Comparison of ENCODE assay signal across 9 mouse cellular contexts in genomic region chrX:48234417-48234816, GRCm38 (mm10). TPM values are rescaled to one million over a fixed set of nuclear protein-coding genes. Genes with fewer than 3 reads are reported as not detected.
DNase-seq lines count a peak whose midpoint lies in the region; ATAC-seq and TF ChIP-seq lines count a peak whose summit lies in the region.
"Had no signal": no experiment of that assay in that cellular context is flagged by ENCODE, and none has a peak within 500 bp of the region (broad histone marks: within the 10 kb centered on the region; RNA-seq: fewer than 3 reads in every experiment).

No protein-coding gene starts in this region.

- 33% methylated on average over 7 of the region's 7 CpGs for WGBS in heart, adult 2 months
- 55% methylated on average over 7 of the region's 7 CpGs for WGBS in heart, embryonic 11.5 days (ENCODE audit: insufficient replicate concordance)
- WGBS in lung, embryonic 16.5 days, result 36% methylated on average over 7 of the region's 7 CpGs
- 32% methylated on average over 7 of the region's 7 CpGs for WGBS in stomach, postnatal 0 days

- H3K4me2 ChIP-seq in heart, embryonic 11.5 days, result no peak overlapping the region
- H3K4me2 ChIP-seq in lung, embryonic 16.5 days (ENCODE audit: low read depth, low read length), result no peak overlapping the region
- no peak overlapping the region for H3K4me2 ChIP-seq in stomach, postnatal 0 days (replicated peaks; ENCODE audit: low read depth)
- H3K4me2 ChIP-seq: midbrain, embryonic 12.5 days had no signal

- intact Hi-C loops in heart, adult 2 months (cut with DNase I), result no loop called here

- ATAC-seq in heart, embryonic 11.5 days (replicated peaks; ENCODE audit: insufficient number of reproducible peaks, low FRiP score, low TSS enrichment), result no peak
- ATAC-seq in common myeloid progenitor, adult 5-6 weeks (replicated peaks; ENCODE audit: low read depth, poor library complexity, severe bottlenecking), result peak; percentile 100
- peak; percentile 54; the same call in 1 of the 2 replicates for ATAC-seq in lung, embryonic 16.5 days (ENCODE audit: low read depth)
- ATAC-seq in stomach, postnatal 0 days (ENCODE audit: low FRiP score, low TSS enrichment), result peak; percentile 84

- H3K79me2 ChIP-seq in heart, adult 2 months (replicated peaks; ENCODE audit: control insufficient read depth, insufficient read depth, low read length), result no peaks in the 10 kb centered on the region

- no peak for TF ChIP-seq CTCF in heart, adult 2 months (IDR thresholded peaks at IDR 0.05)
- TF ChIP-seq CTCF in stomach, postnatal 0 days (IDR thresholded peaks at IDR 0.05; ENCODE audit: low read depth), result no peak

- H3K27ac ChIP-seq in heart, adult 2 months, result 0 out of 2 replicates have a peak overlapping the region, but pooled peaks have one; percentile 16
- H3K27ac ChIP-seq in heart, embryonic 11.5 days (ENCODE audit: low read depth, low read length), result no peak overlapping the region
- H3K27ac ChIP-seq in lung, embryonic 16.5 days (ENCODE audit: low read length), result no peak overlapping the region
- H3K27ac ChIP-seq in stomach, postnatal 0 days (replicated peaks), result no peak overlapping the region
- H3K27ac ChIP-seq: midbrain, embryonic 12.5 days had no signal

- no peak for TF ChIP-seq EP300 in heart, adult 2 months (IDR thresholded peaks at IDR 0.05; ENCODE audit: insufficient read depth, low read depth, low read length)
- no peak for TF ChIP-seq EP300 in stomach, postnatal 0 days (optimal IDR thresholded peaks at IDR 0.05)

- peak; percentile 26 to 34 for DNase-seq in heart, adult 2 months
- DNase-seq in stomach, postnatal 0 days (ENCODE audit: low spot score), result peak; percentile 52
- DNase-seq in layer of hippocampus, adult 9-10 months (ENCODE audit: low spot score), result no peak
- DNase-seq in frontal cortex, postnatal 25 days (ENCODE audit: low spot score in 2 of 2), result no peak
- no peak for DNase-seq in cerebellum, adult 9-10 months

- no peaks in the 10 kb centered on the region for H3K36me3 ChIP-seq in heart, adult 2 months (ENCODE audit: control insufficient read depth, insufficient read depth, low read length)
- no peaks in the 10 kb centered on the region for H3K36me3 ChIP-seq in heart, embryonic 11.5 days (ENCODE audit: control insufficient read depth, insufficient read depth, low read length)
- no peaks in the 10 kb centered on the region for H3K36me3 ChIP-seq in lung, embryonic 16.5 days (ENCODE audit: control insufficient read depth, insufficient read depth, low read length)
- H3K36me3 ChIP-seq in stomach, postnatal 0 days (ENCODE audit: control insufficient read depth, insufficient read depth, low read length), result no peaks in the 10 kb centered on the region
- H3K36me3 ChIP-seq: midbrain, embryonic 12.5 days had no signal

- no peaks in the 10 kb centered on the region for H3K4me1 ChIP-seq in heart, adult 2 months (ENCODE audit: control insufficient read depth, insufficient read depth, low read length)
- no peaks in the 10 kb centered on the region for H3K4me1 ChIP-seq in heart, embryonic 11.5 days (ENCODE audit: control insufficient read depth, insufficient read depth, low read length)
- no peaks in the 10 kb centered on the region for H3K4me1 ChIP-seq in lung, embryonic 16.5 days (replicated peaks; ENCODE audit: control insufficient read depth, insufficient read depth, low read length)
- no peaks in the 10 kb centered on the region for H3K4me1 ChIP-seq in stomach, postnatal 0 days (replicated peaks; ENCODE audit: control insufficient read depth, insufficient read depth)
- H3K4me1 ChIP-seq: midbrain, embryonic 12.5 days had no signal

- no peak overlapping the region for H3K9ac ChIP-seq in heart, adult 2 months (ENCODE audit: low read depth, low read length)
- H3K9ac ChIP-seq in heart, embryonic 11.5 days (ENCODE audit: low read depth, low read length), result no peak overlapping the region
- no peak overlapping the region for H3K9ac ChIP-seq in lung, embryonic 16.5 days (ENCODE audit: low read length)
- H3K9ac ChIP-seq in stomach, postnatal 0 days (ENCODE audit: low read length), result no peak overlapping the region
- H3K9ac ChIP-seq: midbrain, embryonic 12.5 days had no signal

- no peak overlapping the region for H3K4me3 ChIP-seq in heart, adult 2 months
- no peak overlapping the region for H3K4me3 ChIP-seq in heart, embryonic 11.5 days (ENCODE audit: low read depth, low read length)
- no peak overlapping the region for H3K4me3 ChIP-seq in lung, embryonic 16.5 days (ENCODE audit: low read length)
- H3K4me3 ChIP-seq in stomach, postnatal 0 days (ENCODE audit: low read depth, low read length), result no peak overlapping the region
- H3K4me3 ChIP-seq: midbrain, embryonic 12.5 days had no signal

- no peaks in the 10 kb centered on the region for H3K9me3 ChIP-seq in heart, embryonic 11.5 days (replicated peaks; ENCODE audit: control insufficient read depth, low read length)
- H3K9me3 ChIP-seq in lung, embryonic 16.5 days (ENCODE audit: control insufficient read depth, low read length), result no peaks in the 10 kb centered on the region
- no peaks in the 10 kb centered on the region for H3K9me3 ChIP-seq in stomach, postnatal 0 days (ENCODE audit: control insufficient read depth, low read length)
- H3K9me3 ChIP-seq: midbrain, embryonic 12.5 days had no signal

- H3K27me3 ChIP-seq in heart, adult 2 months (ENCODE audit: control insufficient read depth, insufficient read depth, low read length), result no peaks in the 10 kb centered on the region
- H3K27me3 ChIP-seq in heart, embryonic 11.5 days (ENCODE audit: control insufficient read depth, insufficient read depth, low read length), result no peaks in the 10 kb centered on the region
- no peaks in the 10 kb centered on the region for H3K27me3 ChIP-seq in lung, embryonic 16.5 days (ENCODE audit: control insufficient read depth, insufficient read depth, low read depth, low read length)
- H3K27me3 ChIP-seq in stomach, postnatal 0 days (ENCODE audit: control insufficient read depth, insufficient read depth, low read length), result no peaks in the 10 kb centered on the region
- H3K27me3 ChIP-seq: midbrain, embryonic 12.5 days had no signal

- TF ChIP-seq POLR2A in heart, adult 2 months (IDR thresholded peaks at IDR 0.05; ENCODE audit: insufficient read depth, low read depth, low read length), result no peak

RNA-seq across cellular contexts. Expression of gene Utp14a, which starts 22.2 kb away (rescaled TPM):
- 10 to 100 TPM; 14.0 to 18.1 TPM for total RNA-seq in heart, adult 2 months (2021)
- 2.5 and 4.6 TPM in 2 replicates for polyA plus RNA-seq in heart, adult 2 months (2012; rRNA removed)
- 11.0 and 12.0 TPM in 2 replicates for polyA plus RNA-seq in heart, embryonic 11.5 days (2014; fragmentation: Nextera tagmentation; extraction: Ambion mirVana)
- total RNA-seq in common myeloid progenitor, adult 5-6 weeks (2017), result 92.6 and 103 TPM in 2 replicates
- 14.0 and 15.3 TPM in 2 replicates for polyA plus RNA-seq in lung, embryonic 16.5 days (2015; fragmentation: Nextera tagmentation; extraction: Ambion mirVana)
- polyA plus RNA-seq in stomach, postnatal 0 days (2015; fragmentation: Nextera tagmentation; extraction: Ambion mirVana), result 10.8 and 12.6 TPM in 2 replicates

RNA-seq across cellular contexts. Expression of gene Zdhhc9, which starts 25.7 kb away (rescaled TPM):
- 10 to 100 TPM; 31.2 to 32.5 TPM for total RNA-seq in heart, adult 2 months (2021)
- 25.6 and 36.4 TPM in 2 replicates for polyA plus RNA-seq in heart, adult 2 months (2012; rRNA removed)
- polyA plus RNA-seq in heart, embryonic 11.5 days (2014; fragmentation: Nextera tagmentation; extraction: Ambion mirVana), result 2.9 and 3.1 TPM in 2 replicates
- 6.8 and 8.4 TPM in 2 replicates for total RNA-seq in common myeloid progenitor, adult 5-6 weeks (2017)
- 2.9 and 4.2 TPM in 2 replicates for polyA plus RNA-seq in lung, embryonic 16.5 days (2015; fragmentation: Nextera tagmentation; extraction: Ambion mirVana)
- polyA plus RNA-seq in stomach, postnatal 0 days (2015; fragmentation: Nextera tagmentation; extraction: Ambion mirVana), result 5.1 and 5.7 TPM in 2 replicates

Comparison
In these comparisons a context has a peak if more than half of its experiments do, and no peak if none do; other contexts are left out.
1. DNase-seq: peak in heart, adult 2 months (2 of 2) and stomach, postnatal 0 days (single experiment); none in layer of hippocampus, adult 9-10 months (single experiment), frontal cortex, postnatal 25 days (0 of 2) and cerebellum, adult 9-10 months (single experiment).